Mouse (Mus musculus): ENCODE results near the gene Trip12. TPM values are rescaled to one million over a fixed set of nuclear protein-coding genes. Genes with fewer than 3 reads are reported as not detected.

Gene Trip12
- polyA plus RNA-seq, 1 experiment from 2014 or later = 40.7 TPM

- no peaks in the 10 kb centered on the region for H3K4me1 ChIP-seq (replicated peaks; ENCODE audit: control insufficient read depth, insufficient read depth, low read length)
- H3K9ac ChIP-seq (ENCODE audit: low read depth, low read length) = no peak overlapping the region
- H3K4me2 ChIP-seq (replicated peaks; ENCODE audit: low read depth) = no peak overlapping the region
- ATAC-seq = no peak
- H3K9me3 ChIP-seq (ENCODE audit: control insufficient read depth) = no peaks in the 10 kb centered on the region
- TF ChIP-seq CTCF (IDR thresholded peaks at IDR 0.05; ENCODE audit: low read depth) = no peak
- no peak overlapping the region for H3K4me3 ChIP-seq (ENCODE audit: low read depth, low read length)
- 93% methylated on average over 4 of the region's 4 CpGs for WGBS
- H3K27me3 ChIP-seq (replicated peaks; ENCODE audit: control insufficient read depth, insufficient read depth, low read length) = no peaks in the 10 kb centered on the region
- H3K27ac ChIP-seq (ENCODE audit: low read depth, low read length) = no peak overlapping the region
- no peaks in the 10 kb centered on the region for H3K36me3 ChIP-seq (ENCODE audit: control insufficient read depth, insufficient read depth)
Observed at GRCm38 (mm10) chr1:84882937-84883336, 42.6 kb upstream of the Trip12 start.

- no peak overlapping the region for H3K4me3 ChIP-seq (ENCODE audit: low read depth, low read length)
Observed at GRCm38 (mm10) chr1:84882066-84882532, 41.8 kb upstream of the Trip12 start.

GRCm38 (mm10) chr1:84881248-84882065, 41.1 kb upstream of the Trip12 start:
- no peak overlapping the region for H3K4me2 ChIP-seq (replicated peaks; ENCODE audit: low read depth)
- no peaks in the 10 kb centered on the region for H3K27me3 ChIP-seq (replicated peaks; ENCODE audit: control insufficient read depth, insufficient read depth, low read length)
- TF ChIP-seq CTCF (IDR thresholded peaks at IDR 0.05; ENCODE audit: low read depth) = peak; percentile 58
- 0 out of 2 replicates have a peak, but pooled peaks have one; percentile 38 for ATAC-seq
- no peaks in the 10 kb centered on the region for H3K4me1 ChIP-seq (replicated peaks; ENCODE audit: control insufficient read depth, insufficient read depth, low read length)
- H3K9ac ChIP-seq (ENCODE audit: low read depth, low read length) = no peak overlapping the region
- 74% methylated on average over 11 of the region's 11 CpGs for WGBS
- no peaks in the 10 kb centered on the region for H3K36me3 ChIP-seq (ENCODE audit: control insufficient read depth, insufficient read depth)
- no peak overlapping the region for H3K27ac ChIP-seq (ENCODE audit: low read depth, low read length)
- no peaks in the 10 kb centered on the region for H3K9me3 ChIP-seq (ENCODE audit: control insufficient read depth)
- no peak overlapping the region for H3K4me3 ChIP-seq (ENCODE audit: low read depth, low read length)

More at GRCm38 (mm10) chr1:84882066-84882532, 41.8 kb upstream of the Trip12 start:
- Histone ChIP-seq H3K4me1 (replicated peaks; ENCODE audit: control insufficient read depth, insufficient read depth, low read length) (no peaks in the 10 kb centered on the region), H3K27me3 (replicated peaks; ENCODE audit: control insufficient read depth, insufficient read depth, low read length) (no peaks in the 10 kb centered on the region), H3K4me2 (replicated peaks; ENCODE audit: low read depth) (no peak overlapping the region), H3K36me3 (ENCODE audit: control insufficient read depth, insufficient read depth) (no peaks in the 10 kb centered on the region), H3K27ac (ENCODE audit: low read depth, low read length) (no peak overlapping the region), H3K9me3 (ENCODE audit: control insufficient read depth) (no peaks in the 10 kb centered on the region), H3K9ac (ENCODE audit: low read depth, low read length) (no peak overlapping the region)
- no peak for ATAC-seq
- WGBS = 69% methylated on average over 2 of the region's 2 CpGs
- no peak for TF ChIP-seq CTCF (IDR thresholded peaks at IDR 0.05; ENCODE audit: low read depth)

GRCm38 (mm10) chr1:84879571-84880120, 39.3 kb upstream of the Trip12 start:
- TF ChIP-seq CTCF (IDR thresholded peaks at IDR 0.05; ENCODE audit: low read depth) = 0 out of 2 replicates have a peak, but pooled peaks have one; percentile 12
- Histone ChIP-seq H3K9ac (ENCODE audit: low read depth, low read length) (no peak overlapping the region), H3K4me1 (replicated peaks; ENCODE audit: control insufficient read depth, insufficient read depth, low read length) (no peaks in the 10 kb centered on the region), H3K36me3 (ENCODE audit: control insufficient read depth, insufficient read depth) (no peaks in the 10 kb centered on the region), H3K4me2 (replicated peaks; ENCODE audit: low read depth) (no peak overlapping the region), H3K9me3 (ENCODE audit: control insufficient read depth) (no peaks in the 10 kb centered on the region), H3K4me3 (ENCODE audit: low read depth, low read length) (no peak overlapping the region), H3K27ac (ENCODE audit: low read depth, low read length) (no peak overlapping the region), H3K27me3 (replicated peaks; ENCODE audit: control insufficient read depth, insufficient read depth, low read length) (no peaks in the 10 kb centered on the region)
- ATAC-seq = no peak
- 89% methylated on average over 8 of the region's 8 CpGs for WGBS

DNA sequence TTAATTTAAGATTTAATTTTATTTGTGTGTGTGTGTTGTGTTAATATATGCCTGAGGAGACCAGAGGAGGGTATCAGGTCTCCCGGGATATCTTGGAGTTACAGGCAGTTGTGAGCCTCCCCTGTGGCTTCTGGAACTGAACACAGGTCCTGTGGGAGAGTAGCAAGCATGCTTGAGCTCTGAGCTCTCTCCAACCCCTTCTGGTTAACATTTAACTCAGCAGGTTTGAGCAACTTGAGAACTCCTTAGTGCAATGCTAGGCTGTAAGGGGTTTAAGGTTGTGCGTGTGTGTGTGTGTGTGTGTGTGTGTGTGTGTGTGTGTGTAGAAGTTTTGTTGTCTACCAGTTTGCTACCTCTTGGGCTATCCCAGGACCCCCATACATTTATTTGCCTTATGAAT, 37.3 kb upstream of the Trip12 start:
- WGBS = 48% methylated on average over 2 of the region's 2 CpGs
- no peaks in the 10 kb centered on the region for H3K4me1 ChIP-seq (replicated peaks; ENCODE audit: control insufficient read depth, insufficient read depth, low read length)
- no peak overlapping the region for H3K9ac ChIP-seq (ENCODE audit: low read depth, low read length)
- H3K27me3 ChIP-seq (replicated peaks; ENCODE audit: control insufficient read depth, insufficient read depth, low read length) = no peaks in the 10 kb centered on the region
- H3K36me3 ChIP-seq (ENCODE audit: control insufficient read depth, insufficient read depth) = no peaks in the 10 kb centered on the region
- no peak for ATAC-seq
- H3K27ac ChIP-seq (ENCODE audit: low read depth, low read length) = no peak overlapping the region
- TF ChIP-seq CTCF (IDR thresholded peaks at IDR 0.05; ENCODE audit: low read depth) = no peak
- no peak overlapping the region for H3K4me2 ChIP-seq (replicated peaks; ENCODE audit: low read depth)
- H3K4me3 ChIP-seq (ENCODE audit: low read depth, low read length) = no peak overlapping the region
- H3K9me3 ChIP-seq (ENCODE audit: control insufficient read depth) = no peaks in the 10 kb centered on the region

GRCm38 (mm10) chr1:84872939-84873338, 32.6 kb upstream of the Trip12 start:
- TF ChIP-seq CTCF (IDR thresholded peaks at IDR 0.05; ENCODE audit: low read depth) = no peak
- H3K27me3 ChIP-seq (replicated peaks; ENCODE audit: control insufficient read depth, insufficient read depth, low read length) = no peaks in the 10 kb centered on the region
- no peak for ATAC-seq
- no peak overlapping the region for H3K4me2 ChIP-seq (replicated peaks; ENCODE audit: low read depth)
- H3K4me1 ChIP-seq (replicated peaks; ENCODE audit: control insufficient read depth, insufficient read depth, low read length) = 0 out of 2 replicates have a peak, but pooled peaks cover 5% of the 10 kb centered on the region
- no peak overlapping the region for H3K9ac ChIP-seq (ENCODE audit: low read depth, low read length)
- H3K36me3 ChIP-seq (ENCODE audit: control insufficient read depth, insufficient read depth) = no peaks in the 10 kb centered on the region
- 64% methylated on average over 4 of the region's 4 CpGs for WGBS
- H3K27ac ChIP-seq (ENCODE audit: low read depth, low read length) = no peak overlapping the region
- H3K9me3 ChIP-seq (ENCODE audit: control insufficient read depth) = no peaks in the 10 kb centered on the region
- H3K4me3 ChIP-seq (ENCODE audit: low read depth, low read length) = no peak overlapping the region
